Comparison of ENCODE assay signal across 8 mouse cellular contexts in the genomic region with DNA sequence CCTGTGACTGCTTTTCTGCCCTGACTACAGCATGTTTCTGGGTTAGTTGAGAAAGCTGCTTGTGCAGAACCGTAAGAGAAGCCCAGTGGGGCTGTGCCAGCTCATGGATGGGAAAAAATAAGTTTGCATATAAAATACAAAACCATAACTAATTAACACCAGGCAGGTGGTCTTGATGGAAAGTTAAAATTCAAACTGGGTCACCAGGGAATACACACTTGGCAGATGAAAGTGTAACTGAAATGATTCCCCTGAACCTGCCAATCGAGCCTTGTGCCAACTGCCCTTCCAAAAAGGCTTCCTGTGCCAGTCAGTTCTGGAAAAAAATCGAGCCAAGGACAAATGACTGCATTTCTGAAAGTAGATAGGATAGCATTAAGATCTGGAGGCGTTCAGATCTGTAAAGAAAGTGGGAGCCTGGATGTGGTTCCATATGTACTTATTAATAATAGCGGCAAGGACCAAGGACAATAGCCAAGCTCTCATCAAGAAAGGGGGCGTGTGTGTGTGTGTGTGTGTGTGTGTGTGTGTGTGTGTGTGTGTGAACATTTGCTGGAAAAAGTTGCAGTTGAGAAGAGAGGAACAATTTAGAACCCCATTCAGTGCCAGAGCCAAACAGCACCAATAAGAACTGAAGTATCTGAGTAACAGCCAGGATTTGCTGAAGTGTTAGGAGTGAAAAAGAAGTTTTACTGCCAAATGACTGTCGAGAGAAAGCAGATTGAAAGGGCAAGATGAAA.
DNase-seq lines count a peak whose midpoint lies in the region; ATAC-seq lines count a peak whose summit lies in the region.

No protein-coding gene starts in this region.

- no peak for ATAC-seq in megakaryocyte progenitor cell, adult 5-6 weeks (replicated peaks; ENCODE audit: poor library complexity)

- intact Hi-C loops in heart, postnatal 36 days (cut with DNase I) = no loop called here

- DNase-seq in heart, postnatal 36 days = peak; percentile 8 to 13
- DNase-seq in heart, postnatal 4 days = no peak
- peak; percentile 52 for DNase-seq in adrenal gland, postnatal 25 days
- peak; percentile 17 to 26 for DNase-seq in frontal cortex, postnatal 10 days (ENCODE audit: low spot score in 2 of 2)
- peak; percentile 18 for DNase-seq in layer of hippocampus, adult 9-10 months (ENCODE audit: low spot score)
- peak; percentile 27 for DNase-seq in skeletal muscle tissue, adult 2 months (ENCODE audit: low read depth, low spot score)
- no peak for DNase-seq in yolk sac, embryonic 10.5 days (ENCODE audit: low spot score)

Comparison
In these comparisons a context has a peak if more than half of its experiments do, and no peak if none do; other contexts are left out.
1. DNase-seq: peak in heart, postnatal 36 days (2 of 2), adrenal gland, postnatal 25 days (single experiment), frontal cortex, postnatal 10 days (2 of 2), layer of hippocampus, adult 9-10 months (single experiment) and skeletal muscle tissue, adult 2 months (single experiment); none in heart, postnatal 4 days (single experiment) and yolk sac, embryonic 10.5 days (single experiment).